Mouse (Mus musculus): Measurements from ENCODE around the gene B9d1.

B9d1 gene

DNA sequence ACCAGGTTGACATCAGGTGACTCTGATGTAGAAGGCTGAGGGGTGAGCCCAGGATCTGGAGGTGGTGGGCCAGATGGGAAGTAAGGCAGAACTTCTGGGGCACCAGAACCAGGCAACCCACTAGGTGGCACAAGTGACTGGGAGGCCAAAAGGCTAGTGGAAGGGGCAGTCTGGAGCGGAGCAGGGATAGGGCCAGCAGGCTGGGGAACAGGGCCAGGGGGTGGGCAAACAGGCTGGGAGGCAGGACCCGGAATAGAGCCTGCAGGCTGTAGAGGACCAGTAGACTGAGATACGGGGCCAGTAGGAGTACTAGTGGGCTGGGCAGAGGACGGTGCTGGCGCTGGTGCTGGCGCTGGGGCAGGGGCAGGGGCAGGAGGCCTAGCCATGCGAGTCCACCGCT, 15.1 kb upstream of the B9d1 start:
- DNase-seq = no peak

DNA sequence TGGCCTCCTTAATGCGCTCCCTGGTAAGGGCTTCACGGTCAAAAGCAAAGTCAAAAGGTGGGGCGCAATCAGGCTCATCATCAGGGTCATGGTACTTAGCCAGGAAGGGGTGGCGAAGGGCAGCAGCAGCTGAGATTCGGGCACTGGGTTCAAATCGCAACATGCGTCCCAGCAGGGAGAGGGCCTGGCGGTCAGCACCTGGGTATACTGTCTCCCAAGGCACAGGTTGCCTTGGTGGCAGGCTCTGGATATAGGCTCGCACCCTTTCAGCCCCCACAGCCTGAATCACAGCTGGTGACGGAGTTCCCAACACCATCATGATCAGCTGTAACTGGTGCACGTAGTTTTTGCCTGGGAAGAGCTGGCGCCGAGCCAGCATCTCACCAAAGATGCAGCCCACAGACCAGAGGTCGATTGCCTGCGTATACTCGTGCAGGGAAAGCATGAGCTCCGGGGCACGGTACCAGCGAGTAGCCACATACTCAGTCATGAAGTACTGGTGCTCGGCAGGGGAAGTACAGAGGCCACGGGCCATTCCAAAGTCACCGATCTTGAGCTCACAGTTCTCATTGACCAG, 13.9 kb upstream of the B9d1 start:
- no peak for DNase-seq

DNA sequence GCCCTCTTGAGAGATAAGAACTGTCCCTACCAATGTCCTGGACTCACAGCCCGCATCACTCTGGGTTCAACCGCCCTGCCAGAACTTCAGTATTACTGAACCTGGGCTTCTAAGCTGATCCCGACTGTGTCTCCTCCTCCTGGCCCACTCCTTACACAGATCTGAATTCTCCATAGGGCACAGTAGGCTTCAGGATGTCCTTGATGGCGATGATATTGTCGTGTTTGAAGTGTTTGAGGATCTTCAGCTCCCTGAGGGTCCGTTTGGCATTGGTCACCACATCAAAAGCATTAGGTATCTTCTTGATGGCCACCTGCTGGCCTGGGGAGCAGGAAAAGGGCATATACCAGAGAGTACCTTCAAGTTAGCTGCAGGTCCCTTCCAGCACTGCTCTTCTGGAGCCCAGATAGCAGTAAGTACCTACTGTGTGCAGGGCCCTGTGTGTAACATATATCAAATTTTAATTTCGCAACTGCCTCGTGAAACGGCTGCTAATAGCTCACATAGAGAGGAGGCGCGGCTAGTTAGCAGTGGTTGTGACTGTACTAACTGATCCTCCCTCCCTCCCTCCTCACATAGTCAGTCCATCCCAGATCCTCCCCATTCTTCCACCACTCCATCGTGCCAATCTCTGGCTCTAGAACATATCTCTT, 12.1 kb upstream of the B9d1 start:
- DNase-seq = no peak

DNA sequence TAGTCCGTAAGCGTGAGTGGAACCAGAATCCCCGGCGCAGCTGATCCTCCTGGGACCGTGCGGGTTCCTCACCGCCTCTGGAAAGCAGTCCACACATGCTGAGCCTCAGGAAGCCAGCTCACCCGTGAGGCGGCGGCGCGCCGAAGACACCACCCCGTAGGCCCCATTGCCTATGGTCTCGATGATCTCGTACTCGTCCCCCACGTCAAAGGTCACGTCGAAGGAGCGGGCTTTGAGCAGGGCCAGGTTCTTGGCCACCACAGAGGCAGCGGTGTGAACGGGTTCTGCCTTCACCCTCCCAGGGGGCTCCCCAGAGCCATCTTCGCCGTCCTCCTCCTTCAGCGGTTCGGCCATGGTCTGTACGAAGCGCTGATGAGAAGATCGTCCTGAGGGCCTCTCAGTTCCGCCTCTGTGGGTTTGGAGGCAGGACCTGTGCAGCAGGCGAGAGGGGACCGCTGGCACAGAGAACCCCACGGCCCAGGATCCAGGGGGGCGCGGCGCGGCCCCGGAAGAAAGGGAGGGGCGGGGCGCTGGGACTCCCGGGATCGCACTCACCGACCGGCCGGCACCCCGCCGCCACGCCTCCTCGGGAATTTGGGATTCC, 11.3 kb upstream of the B9d1 start:
- no peak for DNase-seq

- DNase-seq = peak; percentile 96
These were observed 10.6 kb upstream of the B9d1 start, which contains the start of gene Mapk7 for GRCm38 (mm10) chr11:61494129-61494997. Gene Mapk7 (minus strand): TSS chr11:61494406.

- no peak for DNase-seq
These were observed 9.4 kb upstream of the B9d1 start for GRCm38 (mm10) chr11:61495528-61495927.

DNA sequence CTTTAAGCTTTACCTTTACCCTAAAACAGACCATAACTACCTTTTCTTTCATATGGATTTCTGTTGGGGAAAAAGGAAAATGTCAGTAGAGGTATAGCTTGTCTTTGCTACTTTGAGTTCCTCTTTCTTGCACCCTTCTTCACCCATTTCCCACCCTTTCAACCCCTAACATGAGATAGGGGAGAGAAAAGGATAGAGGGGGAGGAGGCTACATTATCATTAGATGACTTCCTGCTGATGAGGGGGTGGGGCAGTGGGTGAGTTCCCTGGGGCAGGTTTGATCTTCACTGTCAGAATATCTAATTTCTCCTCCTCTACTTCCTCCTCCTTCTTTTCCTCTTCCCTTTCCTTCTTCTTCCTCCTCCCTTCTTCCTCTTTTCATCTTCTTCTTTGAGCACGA, 7.5 kb upstream of the B9d1 start:
- no peak for DNase-seq

- DNase-seq = no peak
These were observed 6.0 kb upstream of the B9d1 start for GRCm38 (mm10) chr11:61498736-61499504.

GRCm38 (mm10) chr11:61503933-61504332, 1.0 kb upstream of the B9d1 start:
- DNase-seq = no peak

DNA sequence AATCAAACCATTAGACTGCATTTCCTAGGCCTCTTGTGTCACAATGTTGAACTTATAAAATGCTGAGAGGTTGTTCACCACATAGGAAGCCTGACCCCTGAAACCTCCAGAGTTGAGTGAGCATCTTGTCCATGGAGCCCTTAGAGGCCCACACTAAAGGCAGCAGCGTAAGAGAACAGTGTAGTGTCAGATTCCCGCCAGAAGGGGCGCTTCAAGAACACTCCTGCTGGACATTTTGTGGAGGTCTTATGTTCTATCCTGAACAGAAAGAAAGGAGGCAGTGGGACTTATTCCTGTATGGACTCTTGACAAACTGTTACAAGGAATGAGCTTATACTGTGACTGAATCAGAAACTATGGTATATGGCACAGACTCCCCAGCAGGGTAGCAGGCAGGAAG, 10.0 kb downstream of the B9d1 start:
- DNase-seq = peak; percentile 25

- DNase-seq = no peak
These were observed 13.0 kb downstream of the B9d1 start for GRCm38 (mm10) chr11:61517971-61518370.

- DNase-seq = no peak
These were observed 13.9 kb downstream of the B9d1 start for GRCm38 (mm10) chr11:61518871-61519270.

DNA sequence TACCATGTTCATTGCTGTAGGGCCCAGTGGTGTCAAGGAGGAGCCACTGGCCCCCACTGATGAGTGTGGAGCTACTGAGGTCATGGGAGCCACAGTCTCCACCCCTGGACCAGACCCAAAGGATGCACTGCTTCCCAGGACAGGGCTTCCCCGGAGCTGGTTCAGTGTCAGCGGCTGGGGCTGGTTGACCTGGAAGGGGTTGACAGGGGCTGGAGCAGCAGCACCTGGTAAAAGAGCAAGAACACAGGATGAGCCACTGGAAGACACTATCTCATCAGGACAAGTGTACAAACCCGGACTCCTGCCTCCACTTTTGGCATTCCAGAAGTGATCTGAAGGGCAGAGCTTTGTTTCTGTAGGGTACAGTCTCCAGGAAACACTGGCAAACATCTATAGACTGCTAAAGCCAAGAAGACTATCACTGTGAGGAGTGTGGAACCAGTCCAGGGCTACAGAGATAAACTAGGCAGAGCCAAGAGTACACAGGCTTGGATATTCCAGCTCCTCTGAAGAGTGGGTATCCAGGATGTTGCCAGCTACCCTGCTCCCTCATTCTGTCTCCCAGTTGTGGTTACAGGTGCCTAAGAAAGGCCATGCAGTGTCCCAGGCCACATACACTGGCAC, 14.7 kb downstream of the B9d1 start:
- DNase-seq = no peak

DNA sequence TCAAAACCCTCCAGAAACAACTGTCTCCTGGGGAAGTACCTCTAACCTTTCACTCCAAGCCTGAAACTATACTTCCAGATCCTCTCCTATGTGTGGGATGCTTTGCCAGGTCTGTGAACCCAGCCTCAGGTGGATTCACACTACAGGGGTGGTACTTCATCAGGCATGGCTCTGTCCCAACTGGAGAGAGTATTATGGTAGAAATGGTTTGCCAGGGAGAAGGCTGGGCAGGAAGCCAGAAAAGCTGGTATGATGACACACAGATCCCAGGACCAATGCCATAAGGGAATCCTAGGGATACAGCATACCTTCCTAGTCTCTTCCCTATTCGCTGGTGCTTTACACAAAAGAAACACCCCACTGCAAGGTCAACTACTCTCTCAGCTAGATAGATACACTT, 21.9 kb downstream of the B9d1 start:
- no peak for DNase-seq

DNA sequence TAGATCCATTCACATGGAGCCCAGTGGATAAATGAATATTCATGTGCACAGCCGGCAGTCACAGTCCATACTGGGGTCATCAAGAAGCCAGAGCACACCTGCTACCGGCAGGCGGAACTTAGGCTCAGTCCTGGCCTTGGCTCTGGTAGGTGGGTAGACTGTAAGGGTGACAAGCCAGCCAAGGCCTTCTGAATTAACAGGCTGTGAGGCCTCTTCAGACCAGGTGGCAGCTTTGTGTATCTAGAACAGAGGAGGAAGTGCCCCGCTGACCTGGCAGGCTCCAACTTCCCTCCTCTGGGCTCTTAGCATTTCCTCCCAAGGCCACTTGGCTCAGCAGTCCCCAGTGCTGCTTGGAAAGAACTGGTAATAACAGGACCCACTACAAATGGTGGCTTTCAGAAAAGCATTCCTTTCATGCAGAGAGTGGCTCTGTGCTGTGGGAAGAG, 24.3 kb downstream of the B9d1 start:
- DNase-seq = no peak

DNA sequence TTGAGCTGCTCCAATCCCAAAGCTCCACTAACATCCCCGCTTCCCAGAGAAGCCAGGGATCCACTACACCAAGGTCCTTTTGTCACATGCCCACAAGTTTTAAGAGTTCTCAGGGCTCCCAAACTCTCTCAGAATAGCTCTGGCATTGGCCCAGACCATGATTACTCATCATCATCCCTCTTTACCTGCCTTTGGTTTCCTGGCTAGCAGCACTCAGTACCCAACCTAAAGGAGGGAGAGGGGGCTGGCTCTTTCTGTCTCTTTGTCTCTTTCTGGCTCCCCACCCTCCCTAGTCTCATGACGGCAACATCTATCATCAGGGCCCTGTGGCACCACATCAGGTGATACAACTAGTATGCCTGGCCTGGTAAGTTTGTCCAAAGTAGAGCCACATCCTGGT, 27.9 kb downstream of the B9d1 start:
- no peak for DNase-seq

DNA sequence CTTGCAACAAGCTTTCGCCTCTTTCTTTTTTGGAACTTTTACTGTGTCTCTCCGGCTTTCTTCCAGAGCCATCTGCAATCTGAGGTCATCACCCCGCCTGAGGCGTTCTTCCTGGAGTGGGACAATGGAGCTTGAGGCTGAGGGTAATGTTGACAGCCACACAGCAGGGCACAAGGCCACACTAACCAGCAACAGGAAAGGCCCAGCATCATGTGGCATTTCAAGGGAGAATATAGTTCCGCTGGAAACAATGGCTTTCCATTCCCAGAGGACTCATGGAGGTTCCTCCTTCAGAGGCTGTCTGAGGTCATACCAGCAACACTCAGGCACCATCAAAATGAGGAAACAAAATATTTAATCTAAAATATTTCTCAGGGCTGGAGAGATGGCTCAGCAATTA, 28.6 kb downstream of the B9d1 start:
- DNase-seq = no peak

DNA sequence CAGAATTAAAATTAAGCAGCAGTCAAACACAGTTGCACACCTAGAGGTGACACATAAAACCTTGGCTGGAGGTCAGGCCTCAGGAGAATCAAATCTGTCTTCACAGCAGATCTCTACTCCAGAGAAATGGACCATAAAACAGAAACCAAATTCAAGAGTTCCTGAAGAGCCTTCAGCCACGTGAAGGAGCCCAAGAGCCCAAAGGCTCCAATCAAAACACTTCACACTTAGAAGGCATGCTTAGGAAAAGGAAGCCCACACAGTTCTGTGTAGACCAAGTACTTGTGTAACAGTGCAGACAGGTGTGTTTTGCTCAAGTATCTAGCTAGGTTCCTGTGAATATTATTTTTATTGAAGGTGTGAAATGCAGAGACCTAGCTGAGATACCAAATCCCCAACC, 30.6 kb downstream of the B9d1 start:
- DNase-seq = no peak

- DNase-seq = no peak
These were observed 32.0 kb downstream of the B9d1 start for GRCm38 (mm10) chr11:61536952-61537351.

GRCm38 (mm10) chr11:61537362-61537761, 32.4 kb downstream of the B9d1 start:
- no peak for DNase-seq

GRCm38 (mm10) chr11:61540642-61541041, 35.7 kb downstream of the B9d1 start:
- DNase-seq = no peak

DNA sequence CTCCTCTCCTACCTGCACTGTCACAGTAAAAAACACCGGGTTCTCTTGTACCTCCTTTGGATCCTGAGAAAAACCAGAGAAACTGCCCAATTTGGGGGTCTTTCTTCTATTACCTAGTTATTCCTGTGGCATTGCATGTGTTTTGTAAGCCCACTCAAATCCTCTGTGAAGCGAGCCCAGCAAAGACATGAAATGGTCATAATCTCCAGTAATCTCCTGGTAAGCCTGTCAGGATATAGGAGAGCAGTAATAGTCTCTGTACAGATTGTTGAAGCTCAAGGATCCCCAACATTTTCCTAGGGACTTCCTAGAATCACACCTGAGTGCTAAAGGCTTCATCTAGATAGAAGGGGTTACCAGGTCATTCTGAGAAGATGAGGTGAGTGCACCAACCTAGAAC, 36.2 kb downstream of the B9d1 start:
- no peak for DNase-seq
